Mouse (Mus musculus) C2C12 (cell line): ENCODE data around the gene Vmn2r91. TPM values are rescaled to one million over a fixed set of nuclear protein-coding genes. Genes with fewer than 3 reads are reported as not detected.
"Not testable (repeated sequence)": the region's sequence is repeated elsewhere in the genome, so short reads cannot be mapped to it uniquely, and the experiment has no call there.

Experiments used
- H3K27me3 ChIP-seq: one replicate; pipeline ENCODE4 v1.6.1; 2011; ENCODE audit not compliant: control insufficient read depth, insufficient read depth, insufficient read length
- H3K36me3 ChIP-seq: one replicate; pipeline ENCODE4 v1.6.1; 2011; ENCODE audit not compliant: control insufficient read depth, insufficient read depth
- H3K4me3 ChIP-seq: one replicate; pipeline ENCODE4 v1.5.1; 2011; ENCODE audit warnings: mild to moderate bottlenecking, control low read depth; ENCODE audit not compliant: poor library complexity, insufficient read depth, severe bottlenecking
- H3K79me2 ChIP-seq: one replicate; pipeline ENCODE4 v1.6.1; 2011; ENCODE audit not compliant: control insufficient read depth, insufficient read depth
- H3K79me3 ChIP-seq: one replicate; pipeline ENCODE4 v1.6.1; 2011; ENCODE audit warnings: low read depth, control low read depth
- H3ac ChIP-seq: one replicate; pipeline ENCODE3; 2011; ENCODE audit warnings: low read depth; ENCODE audit not compliant: control insufficient read depth, insufficient read length
- CEBPB ChIP-seq: IDR thresholded peaks from one replicate; pipeline ENCODE4 v1.6.1; 2011; ENCODE audit warnings: low read depth, mild to moderate bottlenecking, control low read depth, moderate library complexity
- CTCF ChIP-seq: IDR thresholded peaks from one replicate; pipeline ENCODE4 v1.5.1; 2011; ENCODE audit not compliant: control insufficient read depth, insufficient read depth, insufficient read length
- FOSL1 ChIP-seq: IDR thresholded peaks from one replicate; pipeline ENCODE4 v1.8.0; 2011; ENCODE audit warnings: mild to moderate bottlenecking, low read length; ENCODE audit not compliant: poor library complexity, insufficient read depth, severe bottlenecking
- MAX ChIP-seq: IDR thresholded peaks from one replicate; pipeline ENCODE4 v1.6.1; 2011; ENCODE audit warnings: mild to moderate bottlenecking, control low read depth
- MYOD1 ChIP-seq: IDR thresholded peaks from one replicate; pipeline ENCODE4 v1.6.1; 2011; ENCODE audit warnings: low read depth; ENCODE audit not compliant: control insufficient read depth, insufficient read length
- MYOG ChIP-seq: IDR thresholded peaks from one replicate; pipeline ENCODE4 v1.6.1; 2011; ENCODE audit not compliant: control insufficient read depth, insufficient read length; ENCODE audit errors: extremely low read depth
- USF1 ChIP-seq: IDR thresholded peaks from one replicate; pipeline ENCODE4 v1.6.1; 2011; ENCODE audit warnings: low read depth, mild to moderate bottlenecking, control low read depth, moderate library complexity
- long read RNA-seq, 2 experiments: library from polyadenylated mRNA; unstranded; transcript quantifications; one replicate each; pipeline ENCODE4 v2.0.0; 2019 to 2020
- polyA plus RNA-seq: library from polyadenylated mRNA; unstranded; fragments of >200 nt; fragmentation: generic; extraction: Trizol; gene quantifications from one replicate; pipeline ENCODE4 v1.2.1, GENCODE M21; 2012; ENCODE audit warnings: missing spikeins

Vmn2r91 gene
- polyA plus RNA-seq: not detected
- long read RNA-seq, experiment 1: 0 reads
- long read RNA-seq, experiment 2: 0 reads

- H3K79me3 ChIP-seq, H3K27me3 ChIP-seq, H3K79me2 ChIP-seq, H3ac ChIP-seq, H3K36me3 ChIP-seq, H3K4me3 ChIP-seq: not testable (repeated sequence)
These were observed at the start of gene Vmn2r91 for GRCm38 (mm10) chr17:18084716-18085115. Gene Vmn2r91, plus strand, starts transcription at chr17:18085016.

GRCm38 (mm10) chr17:18049124-18049523 is 35.7 kb upstream of the Vmn2r91 start, which contains the start of gene Vmn2r124:
Gene Vmn2r124, plus strand, starts transcription at chr17:18049424.
- no peaks in the 10 kb centered on the region for H3K79me3 ChIP-seq
- H3K79me2 ChIP-seq: no peaks in the 10 kb centered on the region
- no peak for TF ChIP-seq MAX
- no peak for TF ChIP-seq MYOG
- TF ChIP-seq CTCF: no peak
- TF ChIP-seq FOSL1: no peak
- TF ChIP-seq CEBPB: no peak
- TF ChIP-seq MYOD1: no peak
- no peak for TF ChIP-seq USF1
- no peak within 1 kb of the TSS for H3ac ChIP-seq
- H3K36me3 ChIP-seq: no peaks in the 10 kb centered on the region
- H3K27me3 ChIP-seq: no peaks in the 10 kb centered on the region
- no peak within 1 kb of the TSS for H3K4me3 ChIP-seq

GRCm38 (mm10) chr17:18095626-18096025 is 10.8 kb downstream of the Vmn2r91 start:
- H3ac ChIP-seq, H3K79me2 ChIP-seq, H3K79me3 ChIP-seq, H3K36me3 ChIP-seq, H3K27me3 ChIP-seq, H3K4me3 ChIP-seq: not testable (repeated sequence)

- not testable (repeated sequence) for H3K79me3 ChIP-seq, H3K27me3 ChIP-seq, H3K79me2 ChIP-seq, H3K36me3 ChIP-seq, H3K4me3 ChIP-seq, H3ac ChIP-seq
These were observed 17.4 kb downstream of the Vmn2r91 start for GRCm38 (mm10) chr17:18102265-18102664.

GRCm38 (mm10) chr17:18151587-18151986 is 66.8 kb downstream of the Vmn2r91 start, which contains the start of gene Vmn2r92:
Gene Vmn2r92, plus strand, starts transcription at chr17:18151887.
- H3K79me2 ChIP-seq, H3ac ChIP-seq, H3K27me3 ChIP-seq, H3K36me3 ChIP-seq, H3K79me3 ChIP-seq, H3K4me3 ChIP-seq: not testable (repeated sequence)

- H3K4me3 ChIP-seq, H3ac ChIP-seq, H3K79me2 ChIP-seq, H3K79me3 ChIP-seq, H3K27me3 ChIP-seq, H3K36me3 ChIP-seq: not testable (repeated sequence)
These were observed 76.4 kb downstream of the Vmn2r91 start for GRCm38 (mm10) chr17:18161194-18161593.

Other genes with a start within 250 kb of the Vmn2r91 start
- gene Has1, start 229.8 kb upstream of the Vmn2r91 start, polyA plus RNA-seq: 2.5 TPM
- gene Fpr1, start 201.1 kb upstream of the Vmn2r91 start, polyA plus RNA-seq: not detected
- gene Fpr2, start 197.2 kb upstream of the Vmn2r91 start, polyA plus RNA-seq: not detected
- gene Fpr3, start 197.2 kb upstream of the Vmn2r91 start, polyA plus RNA-seq: not detected
- gene Fpr-rs4, start 63.3 kb upstream of the Vmn2r91 start, polyA plus RNA-seq: not detected
- gene Vmn2r124, start 35.6 kb upstream of the Vmn2r91 start, polyA plus RNA-seq: not detected
- gene Vmn2r92, start 66.9 kb downstream of the Vmn2r91 start, polyA plus RNA-seq: not detected
- not detected for gene Vmn2r94, start 192.7 kb downstream of the Vmn2r91 start, polyA plus RNA-seq
- not detected for gene Vmn2r93, start 213.1 kb downstream of the Vmn2r91 start, polyA plus RNA-seq